Mouse (Mus musculus) left cerebral cortex, adult 11 months (tissue): Measurements from ENCODE around the gene Gm10961.

Experiments
- DNase-seq: peaks from one replicate; pipeline ENCODE4 v3.0.0; 2022; ENCODE audit warnings: low spot score

Gene Gm10961

DNA sequence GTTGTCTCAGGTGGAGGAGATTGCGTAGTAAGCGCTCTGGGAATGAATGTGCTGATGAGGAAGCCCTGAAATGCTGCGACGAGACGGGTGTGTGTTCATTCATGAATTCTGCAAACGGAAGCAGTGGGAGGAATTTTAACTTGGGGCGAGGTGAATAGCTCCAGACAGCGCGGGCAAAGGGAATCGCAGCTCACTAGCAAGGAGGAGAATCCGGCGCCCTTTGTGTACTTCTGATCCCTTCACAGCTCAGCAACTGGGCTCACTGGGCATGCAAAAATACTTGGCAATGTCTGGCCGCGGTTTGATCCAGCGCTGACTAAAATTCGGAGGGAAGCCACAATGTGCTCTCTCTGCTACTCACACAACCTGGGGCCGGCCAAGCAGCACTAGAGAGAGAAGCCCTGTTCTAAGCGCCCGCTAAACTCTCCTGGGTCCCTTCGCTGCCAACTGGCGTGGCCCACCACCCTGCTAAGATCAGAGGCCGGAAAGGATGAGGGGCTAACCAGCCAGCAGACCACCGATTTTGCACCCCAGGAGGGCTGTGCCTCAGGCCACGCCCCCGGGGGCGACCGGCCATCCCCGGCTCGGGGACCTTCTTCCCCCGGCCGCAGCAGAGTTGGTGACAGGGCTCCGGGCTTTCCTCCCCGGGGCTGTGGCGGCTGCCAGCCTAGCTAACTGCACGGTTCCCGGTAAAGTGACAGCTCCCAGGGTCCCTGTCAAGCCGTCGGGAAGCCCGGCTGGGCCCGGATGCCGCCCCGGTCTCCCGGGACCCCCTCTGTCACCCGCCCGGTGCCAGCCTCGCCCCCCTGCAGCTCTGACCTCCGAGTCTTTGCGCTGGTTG is at the start of gene Gm10961:
Gm10961 (plus strand) TSS at position 641 of the 841 bp plus-strand sequence.
- DNase-seq, result peak; percentile 10

DNA sequence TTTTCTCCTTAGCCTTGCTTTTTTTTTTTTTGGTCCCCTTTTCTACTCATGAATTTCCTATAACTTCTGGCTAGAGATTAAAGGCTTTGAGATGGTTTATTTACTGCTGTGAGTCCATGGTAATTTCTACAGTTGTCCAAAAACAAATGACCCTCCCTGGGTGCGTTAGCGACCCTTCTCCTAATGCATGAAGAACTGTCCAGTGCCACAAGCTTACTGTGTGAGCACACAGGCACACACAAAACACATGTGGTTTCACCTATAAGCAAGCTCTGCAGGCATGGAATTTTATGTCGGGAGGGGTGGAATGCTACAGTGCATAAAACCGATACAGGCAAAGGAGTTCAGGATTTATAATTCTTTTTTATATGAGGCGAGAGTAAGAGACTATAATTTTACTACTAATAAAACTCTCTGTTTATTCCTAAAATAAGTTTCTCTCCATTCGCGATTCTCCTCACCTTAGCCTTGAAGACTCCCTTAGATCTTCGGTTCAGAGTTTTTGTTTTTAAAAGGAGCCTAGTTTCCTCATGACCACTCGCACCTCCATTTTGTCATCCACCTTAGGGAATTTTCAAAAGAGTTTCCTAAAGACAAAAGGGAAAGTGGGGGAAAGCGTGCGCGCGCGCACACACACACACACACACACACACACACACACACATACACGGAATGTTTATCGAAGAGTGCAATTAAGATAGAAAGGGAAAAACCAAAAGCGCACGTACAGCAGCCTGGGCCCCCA is 48.8 kb upstream of the Gm10961 start:
- no peak for DNase-seq

DNA sequence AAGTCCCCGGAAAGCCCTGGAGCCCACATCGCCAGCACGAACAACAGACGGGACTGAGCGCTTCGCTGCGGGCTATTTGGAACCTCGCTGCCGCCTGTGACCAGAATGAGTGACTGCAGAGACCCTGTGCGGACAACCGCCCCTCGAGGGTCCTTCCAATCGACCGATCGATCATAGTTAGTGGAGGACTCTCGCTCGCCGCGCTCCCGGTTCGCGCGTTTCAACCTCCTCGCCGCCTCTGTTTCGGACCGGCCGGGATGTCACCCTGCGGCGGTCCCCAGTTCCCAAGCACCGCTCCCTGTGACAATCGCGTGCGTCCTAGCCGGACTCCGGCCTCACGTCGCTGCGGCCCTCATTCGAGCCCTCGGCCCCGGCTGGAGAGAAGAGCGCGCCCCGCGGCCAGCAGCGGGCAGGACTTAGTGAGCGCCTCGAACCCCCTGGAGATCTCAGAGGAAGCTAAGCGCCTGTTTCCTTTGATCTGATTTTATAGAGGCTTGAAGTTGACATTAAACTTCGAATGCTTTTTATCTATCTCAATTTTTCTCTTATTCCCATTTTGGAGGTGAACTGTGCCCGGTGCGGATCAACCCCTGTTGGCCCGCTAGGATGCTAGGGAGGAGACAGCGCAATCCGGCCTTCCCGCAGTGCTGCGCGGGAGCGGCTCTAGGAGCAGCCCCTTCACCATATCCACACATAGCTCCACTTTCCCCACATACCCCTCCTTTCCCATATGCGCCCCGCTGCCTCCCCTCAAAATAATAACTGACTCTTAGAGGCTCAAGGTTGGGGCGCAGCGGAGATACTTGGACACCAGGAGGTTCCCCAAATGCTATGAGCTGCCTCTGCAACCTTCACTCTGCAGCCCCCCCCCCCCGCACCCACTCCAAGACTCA is 48.0 kb upstream of the Gm10961 start:
- DNase-seq, result no peak

DNA sequence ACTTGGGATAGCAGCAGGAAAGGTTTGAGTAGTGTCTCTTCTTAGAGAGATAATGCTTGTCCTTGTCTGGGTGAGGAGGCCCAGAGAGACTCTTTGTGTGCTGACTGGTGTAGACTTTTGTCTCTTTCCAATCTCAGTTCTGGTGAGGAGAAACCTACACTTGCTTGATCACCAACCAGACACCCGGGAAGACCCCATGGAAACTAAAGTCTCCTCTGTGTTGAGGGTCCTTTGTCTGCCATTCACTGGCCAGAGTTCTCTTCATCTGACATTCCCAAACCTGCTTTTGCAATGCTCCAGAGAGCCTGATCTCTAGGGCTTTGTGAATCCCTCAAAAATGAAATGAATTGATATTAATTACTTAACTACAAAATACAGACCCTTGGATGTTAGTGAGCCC is 47.2 kb upstream of the Gm10961 start:
- no peak for DNase-seq

DNA sequence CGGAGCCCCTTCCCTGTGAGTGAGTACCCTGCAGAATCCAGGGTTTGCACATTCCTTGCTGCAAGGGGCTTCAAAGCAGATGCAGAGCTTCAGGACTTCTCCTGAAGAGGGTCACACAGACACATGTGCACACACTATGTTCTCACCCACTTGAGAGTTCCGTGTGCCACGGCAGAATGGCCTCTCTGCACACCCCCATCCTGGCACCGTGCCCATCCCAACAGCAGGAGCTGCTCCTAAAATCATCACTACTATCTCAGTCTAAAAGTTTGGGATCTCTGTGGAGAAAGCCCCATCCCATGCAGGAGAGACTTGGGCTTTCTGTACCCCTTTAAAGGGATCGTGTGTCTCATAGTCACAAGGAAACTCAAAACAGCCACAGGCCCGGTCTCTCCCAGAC is 44.6 kb upstream of the Gm10961 start:
- no peak for DNase-seq

DNA sequence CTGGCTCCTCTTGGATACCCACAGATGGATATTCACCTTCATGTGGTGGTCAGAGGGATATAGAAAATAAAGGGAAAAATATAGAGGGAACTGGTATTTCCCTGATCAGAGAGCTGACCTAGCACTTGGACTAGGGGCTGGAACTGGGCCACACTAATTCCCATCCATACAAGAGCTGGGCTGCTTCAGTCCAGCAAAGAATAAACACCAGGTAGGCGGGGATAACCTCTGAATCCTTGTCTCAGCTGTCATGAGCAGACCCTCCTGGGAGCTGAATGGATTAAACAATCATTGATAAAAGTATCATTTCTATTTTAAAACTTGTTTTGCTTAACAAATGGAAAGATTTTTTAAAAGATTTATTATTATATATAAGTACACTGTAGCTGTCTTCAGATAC is 39.5 kb upstream of the Gm10961 start:
- no peak for DNase-seq

DNA sequence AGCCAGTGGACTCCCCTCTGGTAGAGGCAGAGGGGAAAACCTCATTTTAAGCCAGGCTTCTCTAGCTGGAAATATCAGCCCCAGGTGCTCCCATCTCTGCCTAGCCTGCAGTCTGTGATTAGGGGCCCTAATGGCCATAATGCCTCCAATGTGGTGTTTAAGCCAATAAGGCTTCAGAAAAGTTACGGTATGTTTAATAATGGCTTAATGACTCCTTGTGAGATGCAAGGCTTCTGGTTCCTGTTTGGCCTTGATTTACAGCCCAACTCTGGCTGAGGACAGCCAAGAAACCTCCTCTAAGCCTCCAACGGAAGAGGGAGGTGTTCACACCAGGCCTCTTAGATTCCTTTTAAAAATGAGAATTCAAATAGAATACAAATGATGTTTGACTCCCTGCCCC is 37.5 kb upstream of the Gm10961 start:
- DNase-seq, result no peak

DNA sequence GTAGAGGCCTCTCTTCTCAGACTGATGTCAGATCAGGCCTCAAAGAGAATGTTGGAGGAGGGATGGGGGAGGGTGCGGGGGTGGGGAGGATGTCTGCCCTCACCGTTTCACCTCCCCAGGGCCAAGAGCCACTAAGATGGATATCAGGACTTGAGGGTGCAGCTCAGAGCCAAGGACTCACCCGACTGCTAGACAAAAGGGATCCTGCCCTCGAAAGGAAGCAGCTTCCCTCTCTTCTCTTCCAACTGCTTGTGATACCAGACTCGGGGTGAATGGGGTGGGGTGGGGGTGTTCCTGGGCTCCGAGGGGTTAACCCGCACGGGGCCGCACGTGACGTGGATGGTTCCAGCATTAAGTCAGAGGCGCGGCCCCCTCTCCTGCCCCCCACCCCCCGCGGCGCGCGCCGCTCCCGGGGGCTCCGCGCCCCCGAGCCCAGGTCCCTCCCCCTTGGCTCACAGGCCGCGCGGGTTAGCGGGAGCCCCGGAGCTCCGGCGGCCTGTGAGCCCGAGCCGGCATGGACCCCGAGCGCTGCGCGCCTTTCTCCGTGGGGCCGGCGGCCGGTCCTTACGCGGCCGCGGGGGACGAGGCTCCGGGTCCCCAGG is 36.4 kb upstream of the Gm10961 start, which contains the start of gene Alx3:
Alx3 (plus strand) TSS at position 370 of the 602 bp plus-strand sequence.
- DNase-seq, result no peak

DNA sequence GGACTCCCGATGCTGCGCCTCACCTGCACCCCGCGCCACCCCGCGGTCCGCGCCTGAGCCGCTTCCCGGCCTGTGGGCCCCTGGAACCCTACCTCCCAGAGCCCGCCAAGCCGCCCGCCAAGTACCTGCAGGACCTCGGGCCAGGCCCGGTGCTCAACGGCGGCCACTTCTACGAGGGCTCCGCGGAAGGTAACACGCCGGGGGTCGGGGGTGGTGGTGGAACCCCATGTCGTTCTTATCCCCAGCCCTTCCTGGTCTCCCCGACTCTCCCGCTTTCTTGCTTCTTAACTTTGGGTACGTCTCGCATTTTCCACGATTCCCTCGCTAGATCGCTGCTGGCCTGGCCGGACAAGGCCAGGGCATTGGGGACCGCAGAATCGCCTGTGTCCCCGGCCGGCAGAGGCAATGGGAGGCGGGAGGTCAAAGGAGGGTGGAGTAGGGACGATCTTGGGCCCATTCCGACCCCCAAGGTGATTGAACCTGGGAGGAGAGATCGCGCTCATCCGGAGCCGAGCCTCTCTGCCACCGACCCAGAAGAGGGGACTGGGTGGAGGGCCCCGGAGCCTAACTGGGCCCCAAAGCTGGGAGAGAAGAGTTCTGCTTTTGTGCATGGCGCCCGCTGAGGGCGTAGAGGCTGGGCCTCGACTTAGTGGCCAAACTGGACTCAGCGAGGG is 35.7 kb upstream of the Gm10961 start:
- DNase-seq, result no peak

DNA sequence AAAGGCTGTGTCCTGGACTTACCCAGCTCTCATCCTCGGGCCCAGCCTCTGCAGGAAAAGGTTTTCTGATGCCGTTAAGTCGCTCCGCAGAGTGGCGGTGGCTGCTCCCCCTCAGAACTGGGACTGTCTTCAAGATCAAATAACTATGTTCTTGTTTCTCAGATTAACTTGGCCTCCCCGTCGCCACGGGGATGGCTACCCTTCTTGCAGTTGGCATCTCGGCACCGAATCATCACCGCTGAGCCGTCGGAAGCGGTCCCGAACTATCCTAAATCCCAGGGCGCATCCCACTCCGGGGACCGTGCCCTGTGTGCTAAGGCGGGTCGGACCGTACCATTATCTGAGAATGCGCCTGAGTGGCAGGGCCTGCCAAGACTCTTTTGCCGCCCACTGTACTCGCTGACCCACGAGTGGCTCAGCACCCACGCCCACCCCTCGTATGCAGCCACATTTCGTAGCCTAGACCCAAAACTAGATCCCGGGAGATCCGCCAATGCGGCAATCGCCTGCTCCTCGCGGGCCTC is 35.1 kb upstream of the Gm10961 start:
- DNase-seq, result no peak

DNA sequence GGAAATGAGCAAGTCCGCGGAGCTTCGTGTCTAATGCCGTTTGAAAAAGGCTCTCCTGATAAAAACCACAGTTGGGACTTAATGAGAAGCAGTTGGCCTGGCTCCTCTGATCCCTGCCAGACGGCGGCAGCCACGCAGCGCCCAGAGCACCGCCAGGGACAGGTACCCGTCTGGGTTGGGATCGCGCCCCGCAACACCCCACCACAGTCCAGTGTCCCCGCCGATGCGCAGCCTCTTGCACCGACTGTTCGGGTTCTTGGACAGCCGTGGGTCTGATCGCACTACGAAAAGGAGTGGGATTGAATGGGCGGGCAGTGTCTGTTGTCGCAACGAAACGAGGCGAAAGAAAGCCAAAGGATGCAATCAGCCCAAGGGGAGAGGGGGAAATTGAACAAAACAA is 34.6 kb upstream of the Gm10961 start:
- DNase-seq, result no peak

DNA sequence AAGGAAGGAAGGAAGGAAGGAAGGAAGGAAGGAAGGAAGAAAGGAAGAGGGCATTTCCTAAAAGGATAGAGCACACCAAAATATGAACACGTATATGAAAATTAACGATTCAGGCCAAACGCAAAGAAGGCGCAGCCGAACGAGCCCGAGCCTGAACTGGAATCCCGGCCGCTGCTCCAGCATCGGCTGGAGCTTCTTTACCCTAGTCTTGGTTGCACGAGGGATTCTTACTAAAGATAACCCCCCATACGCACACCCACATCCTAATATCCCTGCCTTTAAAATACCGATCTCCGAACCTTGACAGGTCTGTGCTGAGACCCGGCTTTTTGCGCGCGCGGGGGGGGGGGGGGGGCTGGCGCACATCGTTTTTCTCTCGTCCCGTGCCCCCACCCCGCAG is 34.0 kb upstream of the Gm10961 start:
- DNase-seq, result no peak

DNA sequence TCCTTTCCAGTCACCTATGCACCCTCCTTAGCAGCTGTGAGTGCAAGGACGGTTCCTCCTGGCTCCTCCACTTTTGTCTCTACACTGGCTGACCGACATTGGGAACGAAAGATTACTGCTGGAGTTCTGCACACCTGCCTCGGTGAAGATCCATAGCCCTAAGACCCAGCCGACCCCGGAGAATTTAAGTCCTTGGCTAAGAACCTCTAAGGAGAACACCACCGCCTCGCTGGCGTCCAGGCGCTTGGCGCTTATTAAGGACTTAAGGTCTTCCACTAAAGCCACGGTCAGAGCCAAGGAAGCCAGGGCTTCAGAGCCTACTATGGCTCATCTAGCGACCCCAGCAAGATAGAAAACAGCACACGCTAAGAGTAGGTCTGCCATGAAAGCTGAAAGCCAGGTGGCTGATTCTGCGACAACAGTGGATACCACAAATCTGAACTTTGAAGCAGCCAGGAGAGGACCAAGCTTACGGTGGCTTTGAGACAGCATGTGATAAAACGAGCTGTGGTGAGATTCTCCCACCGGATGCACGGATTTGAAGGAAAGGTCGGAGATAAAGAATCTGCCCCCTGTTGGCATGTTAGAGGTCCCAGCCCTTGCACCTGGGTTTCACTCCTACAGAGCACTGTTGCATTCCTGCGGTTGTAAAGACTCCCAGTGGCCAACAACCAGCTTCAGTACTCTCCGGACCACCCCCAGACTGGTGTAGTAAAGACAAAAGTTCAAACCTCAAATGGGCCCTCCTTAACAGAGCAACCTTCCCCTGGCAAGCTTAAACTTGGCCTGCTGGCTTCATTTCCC is 33.3 kb upstream of the Gm10961 start:
- DNase-seq, result no peak

DNA sequence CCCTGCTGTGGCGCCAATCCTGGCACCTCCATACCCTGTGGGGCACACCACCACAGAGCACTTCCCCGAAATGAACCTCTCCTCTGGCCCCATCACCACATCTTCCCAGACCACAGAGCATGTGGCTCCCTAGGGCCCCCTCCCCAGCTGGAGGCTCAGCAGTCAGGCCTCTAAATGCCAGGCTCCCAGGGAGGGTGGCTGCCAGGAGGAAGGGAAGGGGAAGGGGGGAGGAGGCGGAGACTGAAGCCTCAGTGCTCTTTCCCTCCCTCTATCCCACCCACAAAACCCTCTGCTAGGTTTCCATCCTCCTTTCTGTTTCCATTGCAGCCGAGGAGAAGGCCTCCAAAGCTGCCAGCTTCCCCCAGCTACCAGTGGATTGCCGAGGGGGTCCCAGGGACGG is 31.0 kb upstream of the Gm10961 start:
- no peak for DNase-seq

DNA sequence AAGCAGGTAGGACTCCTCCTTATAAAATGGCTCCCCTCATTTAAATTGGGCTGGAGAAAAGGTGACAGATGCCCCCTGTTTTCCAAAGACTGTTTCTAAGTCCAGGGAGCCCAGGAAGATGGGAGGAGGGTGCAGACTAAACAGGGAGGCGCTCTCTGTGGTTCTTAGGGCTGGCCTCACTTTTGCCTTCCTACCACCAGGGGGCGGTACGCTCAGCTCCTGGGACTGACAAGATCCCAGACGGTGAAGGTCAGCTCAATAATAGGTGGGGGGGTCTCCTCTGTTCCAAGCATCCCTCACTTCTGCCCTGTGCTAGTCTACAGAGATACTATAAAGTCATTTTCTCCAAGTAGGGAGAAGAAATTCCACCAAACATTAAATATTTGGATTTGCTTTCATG is 25.8 kb upstream of the Gm10961 start:
- DNase-seq, result no peak

DNA sequence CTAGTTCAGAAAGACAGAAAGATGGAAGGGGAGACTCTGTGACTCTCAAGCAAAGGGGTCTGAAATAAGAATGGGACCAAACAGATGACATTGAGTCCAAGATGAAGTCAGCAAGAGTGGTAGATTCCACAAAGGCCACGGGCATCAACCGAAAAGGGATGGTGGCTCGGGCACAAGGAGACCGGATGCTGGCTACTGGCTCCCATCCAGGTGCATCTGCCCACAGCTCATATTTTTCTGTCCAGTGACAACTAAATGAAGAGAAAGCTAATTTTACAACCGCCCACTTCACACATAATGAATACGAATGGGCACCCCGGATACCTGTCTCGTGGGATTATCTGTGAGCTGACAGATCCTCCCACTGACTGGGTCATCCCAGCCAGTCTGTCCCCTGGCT is 23.9 kb upstream of the Gm10961 start:
- DNase-seq, result no peak

DNA sequence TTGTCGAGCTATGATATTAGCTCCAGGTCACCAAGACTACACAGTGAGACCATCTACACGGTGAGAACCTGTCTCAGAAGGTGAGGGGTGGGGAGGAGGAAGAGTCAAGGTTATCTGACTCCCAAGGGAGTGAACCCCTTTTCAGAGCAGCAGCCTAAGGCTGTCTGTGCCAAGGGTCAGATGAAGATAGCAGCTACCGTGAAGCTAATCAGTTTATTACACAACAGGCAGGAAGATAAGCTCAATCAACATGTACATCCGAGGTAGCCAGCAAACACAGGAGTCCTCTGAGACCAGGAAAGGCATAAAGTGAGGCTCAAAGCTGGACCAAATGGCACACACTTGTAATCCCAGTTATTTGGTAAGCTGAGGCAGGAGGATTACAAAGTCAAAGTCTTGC is 22.3 kb upstream of the Gm10961 start:
- DNase-seq, result no peak

DNA sequence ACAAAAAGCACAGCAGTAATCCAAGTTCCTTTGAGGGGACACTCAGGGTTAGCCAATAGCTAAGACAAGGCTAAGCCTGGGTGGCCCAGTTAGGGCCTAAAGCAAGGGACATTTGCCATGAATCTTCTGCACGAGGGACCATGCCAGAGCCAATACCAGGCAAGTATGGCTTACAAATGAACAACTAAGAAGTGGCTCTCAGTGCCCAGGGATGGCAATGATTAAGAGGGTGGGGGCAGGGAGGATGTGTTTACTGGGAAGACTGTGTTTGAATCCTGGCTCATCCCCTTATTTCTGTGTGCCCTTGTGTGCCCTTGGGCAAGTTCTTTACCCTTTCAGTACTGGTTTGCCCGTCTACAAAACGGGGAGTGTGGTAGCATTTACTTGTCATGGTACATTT is 21.7 kb upstream of the Gm10961 start:
- no peak for DNase-seq

DNA sequence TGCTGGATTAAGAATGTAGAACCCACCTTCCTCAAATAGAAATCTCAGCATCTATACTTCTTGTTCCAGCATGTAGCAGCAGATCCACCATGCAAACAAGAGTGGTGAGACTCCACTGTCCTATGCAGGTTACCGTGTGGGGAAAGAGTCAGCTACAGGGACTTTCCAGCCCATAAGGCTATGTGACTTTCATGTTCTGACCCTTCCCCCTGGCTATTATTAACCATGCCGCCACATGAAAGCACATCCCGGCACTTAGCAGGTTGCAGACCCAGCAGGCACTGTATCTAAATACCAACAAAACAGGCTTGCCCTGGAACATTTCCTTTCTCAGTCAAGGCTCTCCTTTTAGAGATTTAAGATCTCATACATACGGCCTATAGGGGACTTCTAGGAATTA is 19.7 kb upstream of the Gm10961 start:
- no peak for DNase-seq

DNA sequence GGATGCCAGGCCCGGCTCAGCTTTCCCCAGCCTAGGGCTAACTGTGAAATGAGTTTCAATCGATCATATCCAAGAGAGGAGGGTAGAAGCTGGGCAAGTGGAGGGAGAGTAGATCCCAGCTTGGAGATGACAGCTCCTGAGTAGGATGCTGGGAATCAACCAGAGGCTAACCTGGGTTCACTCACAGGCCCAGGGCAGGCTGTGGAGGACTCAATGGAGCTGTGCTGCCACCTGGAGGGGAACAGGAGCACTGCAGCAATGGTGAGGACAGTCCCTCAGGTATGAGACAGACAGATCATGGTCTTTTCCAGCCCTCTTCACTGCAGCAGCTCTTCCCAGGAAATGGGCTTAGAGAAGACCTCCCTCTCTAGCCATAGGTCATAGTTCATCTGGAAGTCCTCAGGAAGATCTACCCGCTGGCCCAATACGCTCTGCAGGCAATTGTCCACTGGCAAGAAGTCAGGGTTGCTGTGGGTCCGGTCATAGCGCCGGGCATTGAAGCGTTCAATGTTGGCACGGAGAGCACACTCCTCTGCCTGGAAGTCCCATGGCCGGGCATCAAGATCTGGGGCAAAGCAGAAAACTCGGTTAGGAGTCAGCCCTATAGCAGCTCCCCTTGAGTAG is 18.1 kb upstream of the Gm10961 start:
- peak; percentile 50 for DNase-seq
